ENCODE assay signal across 8 mouse cellular contexts in genomic region chr12:29789319-29790050, GRCm38 (mm10).
A peak's percentile ranks its signal among the peaks of the same experiment; 100 is the strongest.
DNase-seq lines count a peak whose midpoint lies in the region; ATAC-seq and TF ChIP-seq lines count a peak whose summit lies in the region.

No protein-coding gene starts in this region.

- intact Hi-C loops in gastrocnemius, postnatal 14 days (cut with DNase I; ENCODE audit: low total_unique reads), result no loop called here

- H3K4me2 ChIP-seq in forebrain, embryonic 15.5 days (replicated peaks), result peak overlapping the region; percentile 37
- H3K4me2 ChIP-seq in midbrain, postnatal 0 days (ENCODE audit: low read depth, low read length, poor library complexity, severe bottlenecking), result peak overlapping the region; percentile 39; the same call in 1 of the 2 replicates

- 7% methylated on average over 16 of the region's 16 CpGs for WGBS in forebrain, embryonic 15.5 days
- 11% methylated on average over 16 of the region's 16 CpGs for WGBS in midbrain, postnatal 0 days

- peaks cover 39% of the 10 kb centered on the region for H3K4me1 ChIP-seq in forebrain, embryonic 15.5 days
- 0 out of 2 replicates have a peak, but pooled peaks cover 6% of the 10 kb centered on the region for H3K4me1 ChIP-seq in midbrain, postnatal 0 days (ENCODE audit: insufficient read depth, low read length)

- peak overlapping the region; percentile 17; the same call in 1 of the 2 replicates for H3K9ac ChIP-seq in forebrain, embryonic 15.5 days (replicated peaks)
- H3K9ac ChIP-seq in midbrain, postnatal 0 days (replicated peaks; ENCODE audit: low read length, poor library complexity, severe bottlenecking), result 0 out of 2 replicates have a peak overlapping the region, but pooled peaks have one; percentile 29

- no peaks in the 10 kb centered on the region for H3K9me3 ChIP-seq in forebrain, embryonic 15.5 days
- no peaks in the 10 kb centered on the region for H3K9me3 ChIP-seq in midbrain, postnatal 0 days (ENCODE audit: low read length)

- H3K27me3 ChIP-seq in forebrain, embryonic 15.5 days, result no peaks in the 10 kb centered on the region
- no peaks in the 10 kb centered on the region for H3K27me3 ChIP-seq in midbrain, postnatal 0 days (ENCODE audit: insufficient read depth, low read length)

- no peak overlapping the region for H3K4me3 ChIP-seq in forebrain, embryonic 15.5 days
- no peak overlapping the region for H3K4me3 ChIP-seq in midbrain, postnatal 0 days (ENCODE audit: low read depth, low read length)

- H3K36me3 ChIP-seq in forebrain, embryonic 15.5 days, result peaks cover 5% of the 10 kb centered on the region; the same call in 1 of the 2 replicates
- 0 out of 2 replicates have a peak, but pooled peaks cover 7% of the 10 kb centered on the region for H3K36me3 ChIP-seq in midbrain, postnatal 0 days (ENCODE audit: insufficient read depth, low read length)

- no peak for TF ChIP-seq CTCF in brain, embryonic 14.5 days (IDR thresholded peaks at IDR 0.05; ENCODE audit: borderline replicate concordance, extremely low read depth, insufficient read depth, insufficient read length)
- no peak for TF ChIP-seq CTCF in midbrain, postnatal 0 days (IDR thresholded peaks at IDR 0.05)

- no peak for TF ChIP-seq POLR2A in brain, embryonic 14.5 days (IDR thresholded peaks at IDR 0.05; ENCODE audit: borderline replicate concordance, extremely low read depth, insufficient read depth, insufficient read length, poor library complexity, severe bottlenecking)

- peak; percentile 95 for ATAC-seq in forebrain, embryonic 15.5 days (replicated peaks)
- ATAC-seq in midbrain, postnatal 0 days (ENCODE audit: low FRiP score), result peak; percentile 89

- peak overlapping the region; percentile 95 for H3K27ac ChIP-seq in forebrain, embryonic 15.5 days (replicated peaks)
- H3K27ac ChIP-seq in midbrain, postnatal 0 days (ENCODE audit: low read depth, low read length), result peak overlapping the region; percentile 85

- peak; percentile 6 for DNase-seq in gastrocnemius, postnatal 10 days
- DNase-seq in gastrocnemius, postnatal 14 days, result no peak
- DNase-seq in brain, embryonic 14.5 days (ENCODE audit: low read depth), result peak; percentile 99
- peak; percentile 66 to 76 for DNase-seq in layer of hippocampus, adult 8-10 months (ENCODE audit: low spot score in 2 of 2)
- peak; percentile 98 for DNase-seq in midbrain, postnatal 0 days (ENCODE audit: low spot score)
- DNase-seq in natural killer cell, adult 2 months (ENCODE audit: low spot score in 2 of 2), result no peak
- DNase-seq in lung, postnatal 14 days, result no peak

Comparison
In these comparisons a context has a peak if more than half of its experiments do, and no peak if none do; other contexts are left out.
1. DNase-seq: peak in gastrocnemius, postnatal 10 days (single experiment), brain, embryonic 14.5 days (single experiment), layer of hippocampus, adult 8-10 months (2 of 2) and midbrain, postnatal 0 days (single experiment); none in gastrocnemius, postnatal 14 days (single experiment), natural killer cell, adult 2 months (0 of 2) and lung, postnatal 14 days (single experiment).